Mouse (Mus musculus) neural tube, embryonic 14.5 days (tissue): Measurements from ENCODE around the gene BC048507. TPM values are rescaled to one million over a fixed set of nuclear protein-coding genes. Genes with fewer than 3 reads are reported as not detected.

Source experiments
- ATAC-seq: fragments of 200-750 bp; cut with Nextera tagmentation; 2 replicates; pipeline ENCODE4 v1.8.0; 2017; ENCODE audit warnings: low read depth, mild to moderate bottlenecking, moderate TSS enrichment, moderate library complexity
- H3K27ac ChIP-seq: fragments of 300-500 bp; sonication (generic); 2 replicates; pipeline ENCODE4 v1.5.1; 2014; ENCODE audit warnings: low read depth, mild to moderate bottlenecking, control low read depth, low read length, moderate library complexity, mixed read lengths
- H3K27me3 ChIP-seq: fragments of 300-500 bp; sonication (generic); 2 replicates; pipeline ENCODE4 v1.6.1; 2014; ENCODE audit warnings: low read length; ENCODE audit not compliant: control insufficient read depth, insufficient read depth
- H3K36me3 ChIP-seq: fragments of 300-500 bp; sonication (generic); 2 replicates; pipeline ENCODE4 v1.6.1; 2014; ENCODE audit warnings: low read length, mixed read lengths; ENCODE audit not compliant: control insufficient read depth, insufficient read depth
- H3K4me1 ChIP-seq: fragments of 300-500 bp; sonication (generic); 2 replicates; pipeline ENCODE4 v1.6.1; 2014; ENCODE audit warnings: low read length; ENCODE audit not compliant: control insufficient read depth, insufficient read depth
- H3K4me2 ChIP-seq: fragments of 300-500 bp; sonication (generic); 2 replicates; pipeline ENCODE4 v1.6.1; 2014; ENCODE audit warnings: mild to moderate bottlenecking, low read depth, low read length, control low read depth
- H3K4me3 ChIP-seq: fragments of 300-500 bp; sonication (generic); 2 replicates; pipeline ENCODE4 v1.5.1; 2014; ENCODE audit warnings: low read depth, low read length, control low read depth, mixed read lengths
- H3K9ac ChIP-seq: fragments of 300-500 bp; sonication (generic); replicated peaks from 2 replicates; pipeline ENCODE4 v1.6.1; 2014; ENCODE audit warnings: low read depth, mild to moderate bottlenecking, control low read depth, low read length, mixed read lengths
- H3K9me3 ChIP-seq: fragments of 300-500 bp; sonication (generic); 2 replicates; pipeline ENCODE4 v1.6.1; 2016; ENCODE audit warnings: low read length; ENCODE audit not compliant: control insufficient read depth
- WGBS: fragments of 180-500 bp; shearing (Covaris S2); extraction: QIAGEN DNeasy Blood & Tissue Kit; methylation state at CpG from one replicate; pipeline ENCODE4 v1.1.7; 2014; 5-methylcytosine and 5-hydroxymethylcytosine counted together
- polyA plus RNA-seq: library from polyadenylated mRNA; unstranded; fragments of >200 nt; fragmentation: Nextera tagmentation; extraction: Ambion mirVana; gene quantifications from 2 replicates; pipeline ENCODE4 v1.2.1, GENCODE M21; 2014

BC048507 gene
- polyA plus RNA-seq, 1 experiment from 2014 or later = not detected

GRCm38 (mm10) chr13:67883966-67884365 lies 20.8 kb downstream of the BC048507 start:
- Histone ChIP-seq H3K27me3 (no peaks in the 10 kb centered on the region), H3K4me3 (no peak overlapping the region), H3K27ac (no peak overlapping the region), H3K9me3 (no peaks in the 10 kb centered on the region), H3K36me3 (no peaks in the 10 kb centered on the region), H3K4me2 (no peak overlapping the region), H3K4me1 (no peaks in the 10 kb centered on the region), H3K9ac (no peak overlapping the region)
- WGBS = 92% methylated on average over 8 of the region's 8 CpGs
- no peak for ATAC-seq

- Histone ChIP-seq H3K36me3 (no peaks in the 10 kb centered on the region), H3K4me3 (no peak overlapping the region), H3K27me3 (no peaks in the 10 kb centered on the region), H3K4me2 (no peak overlapping the region), H3K4me1 (no peaks in the 10 kb centered on the region), H3K9ac (no peak overlapping the region), H3K27ac (no peak overlapping the region), H3K9me3 (peaks cover 7% of the 10 kb centered on the region; the same call in 1 of the 2 replicates)
- ATAC-seq = no peak
- WGBS = 26% methylated on average over 5 of the region's 5 CpGs
Measured at GRCm38 (mm10) chr13:67909759-67910158, 46.6 kb downstream of the BC048507 start.

Other genes with a start within 250 kb of the BC048507 start
- gene Gm49345, start 225.6 kb upstream of the BC048507 start, polyA plus RNA-seq = 1.2 TPM in 1 of 2 replicates, not detected in the other
- gene Zfp729a, start 225.5 kb upstream of the BC048507 start, polyA plus RNA-seq = 4.1 and 5.1 TPM in 2 replicates
- gene Zfp738, start 176.3 kb upstream of the BC048507 start, polyA plus RNA-seq = 15.2 and 17.3 TPM in 2 replicates
- 6.1 TPM in 2 replicates for gene Zfp65, start 134.2 kb upstream of the BC048507 start, polyA plus RNA-seq
- gene Zfp85, start 108.1 kb upstream of the BC048507 start, polyA plus RNA-seq = 7.9 and 9.3 TPM in 2 replicates
- 3.2 and 3.3 TPM in 2 replicates for gene Zfp493, start 83.6 kb upstream of the BC048507 start, polyA plus RNA-seq
- gene Zfp273, start 49.6 kb upstream of the BC048507 start, polyA plus RNA-seq = 13.1 and 14.2 TPM in 2 replicates
- 6.9 and 8.3 TPM in 2 replicates for gene Gm10037, start 32.2 kb upstream of the BC048507 start, polyA plus RNA-seq